Mouse (Mus musculus): ENCODE results near the gene Hltf.
"Not testable (repeated sequence)": the region's sequence is repeated elsewhere in the genome, so short reads cannot be mapped to it uniquely, and the experiment has no call there.

Gene Hltf

DNA sequence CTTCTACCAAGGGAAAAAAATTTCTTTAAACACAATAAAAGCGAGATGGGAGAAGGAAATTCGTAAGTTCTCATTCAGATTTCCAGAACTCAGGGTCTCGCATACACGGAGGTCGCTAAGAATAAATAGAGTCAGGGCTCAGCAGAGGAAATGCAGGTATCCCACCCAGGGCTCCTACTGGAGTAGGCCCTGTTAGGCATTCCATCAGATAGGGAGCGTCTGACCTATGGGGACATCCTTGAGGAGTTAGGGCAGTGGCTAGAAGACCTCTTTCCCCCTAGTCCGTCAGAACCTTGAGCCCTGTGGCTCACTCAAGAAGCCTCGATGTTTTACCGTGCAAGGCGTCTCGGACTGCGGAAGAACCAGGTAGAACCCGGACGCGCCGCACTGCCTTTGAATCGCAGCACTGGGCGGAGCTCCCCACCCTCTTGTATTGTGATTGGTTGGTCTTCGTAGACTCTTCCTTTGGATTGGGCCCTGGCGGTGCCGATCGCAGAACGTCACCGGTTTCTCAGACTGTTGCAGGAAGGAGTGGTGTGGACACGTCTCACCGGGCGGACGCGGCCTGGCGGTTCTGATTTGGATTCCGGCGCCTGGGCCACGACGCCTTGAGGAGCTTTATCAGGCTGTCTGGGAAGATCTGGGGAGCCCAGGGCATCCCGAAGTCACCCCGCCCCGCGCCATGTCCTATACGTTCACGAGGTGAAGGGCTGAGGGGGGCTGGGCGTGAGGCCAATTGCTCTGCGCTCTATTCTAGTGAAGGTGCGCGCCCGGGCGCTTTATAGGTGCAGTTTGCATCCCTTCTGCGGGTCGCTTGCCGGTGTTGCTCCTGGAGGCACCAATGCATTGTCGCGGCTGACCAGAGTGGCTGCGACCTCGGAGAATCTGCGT, at the start of gene Hltf:
Gene Hltf, plus strand, starts transcription at position 506 of the 891 bp plus-strand sequence.
- peak; percentile 93 for DNase-seq (ENCODE audit: low spot score)

DNA sequence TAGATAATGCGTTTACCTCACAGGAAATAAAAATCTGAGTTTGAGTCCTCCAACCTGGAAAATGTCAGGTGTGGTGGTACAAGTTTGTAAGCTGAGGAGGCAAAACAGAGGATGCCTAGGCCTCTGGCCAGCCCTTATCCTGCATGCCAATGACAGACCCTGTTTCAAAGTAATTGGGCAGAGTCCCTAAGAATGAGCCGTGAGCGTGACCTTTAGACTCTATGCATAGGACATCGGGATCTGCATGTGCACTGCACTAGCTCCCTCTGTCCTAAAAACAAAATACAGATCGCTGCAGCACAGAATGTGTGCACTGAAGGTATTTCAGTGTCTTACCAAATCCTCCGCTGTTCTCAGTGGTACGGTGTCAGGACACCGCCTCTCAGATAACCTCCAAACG, 47.1 kb upstream of the Hltf start:
- DNase-seq (ENCODE audit: low spot score), result no peak

DNA sequence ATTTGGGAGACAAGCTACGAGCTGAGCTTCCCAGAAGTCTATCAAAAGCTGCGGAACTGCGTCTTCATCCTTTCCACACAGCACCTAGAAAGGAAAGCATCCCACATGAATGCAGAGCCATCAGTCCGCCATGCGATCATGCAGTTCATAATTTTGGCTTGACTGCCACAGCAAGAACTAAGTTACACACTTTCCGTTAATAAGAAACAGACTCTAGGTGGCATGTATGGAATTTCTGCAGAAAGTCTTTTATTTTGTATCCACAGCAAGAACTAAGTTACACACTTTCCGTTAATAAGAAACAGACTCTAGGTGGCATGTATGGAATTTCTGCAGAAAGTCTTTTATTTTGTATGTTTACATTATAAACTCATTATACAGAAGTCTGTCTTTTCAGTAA, 46.7 kb upstream of the Hltf start:
- DNase-seq (ENCODE audit: low spot score), result not testable (repeated sequence)

DNA sequence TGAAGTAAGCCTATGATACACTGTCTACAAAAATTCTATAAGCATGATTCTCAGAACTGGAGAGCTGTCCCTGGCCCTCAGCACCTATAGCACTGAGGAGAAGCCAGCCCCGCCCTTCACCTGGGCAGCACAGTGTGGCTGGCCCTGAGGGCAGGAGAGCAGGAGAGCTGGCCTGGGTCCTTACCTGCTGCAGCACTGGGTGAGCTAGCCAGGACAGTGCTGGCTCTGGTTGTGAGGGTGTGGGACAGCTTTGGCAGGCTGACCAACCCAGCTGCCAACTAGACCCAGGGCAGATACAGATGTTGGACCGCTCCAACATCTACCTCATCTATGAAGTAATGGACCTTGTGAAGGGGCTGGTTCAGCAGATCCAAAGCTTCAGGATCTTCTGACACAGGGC, 43.2 kb upstream of the Hltf start:
- DNase-seq (ENCODE audit: low spot score), result no peak

DNA sequence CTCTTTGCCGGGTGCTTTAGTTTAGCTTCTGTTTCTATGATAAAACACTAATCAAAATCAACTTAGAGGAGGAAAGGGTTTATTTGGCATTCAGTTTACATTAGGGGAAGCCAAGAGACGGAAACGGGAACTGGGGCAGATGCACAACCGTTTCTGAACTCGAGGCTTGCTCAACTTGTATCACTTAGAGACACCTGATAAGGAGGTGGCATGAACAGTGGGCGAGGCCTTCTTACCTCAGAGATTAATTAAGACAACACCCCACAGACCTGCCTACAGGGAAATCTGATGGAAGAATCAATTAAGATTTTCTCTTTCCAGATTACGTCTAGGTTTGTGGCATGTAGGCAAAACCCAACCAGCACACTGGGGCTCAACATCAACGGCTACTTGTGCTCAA, 39.5 kb upstream of the Hltf start:
- no peak for DNase-seq (ENCODE audit: low spot score)

DNA sequence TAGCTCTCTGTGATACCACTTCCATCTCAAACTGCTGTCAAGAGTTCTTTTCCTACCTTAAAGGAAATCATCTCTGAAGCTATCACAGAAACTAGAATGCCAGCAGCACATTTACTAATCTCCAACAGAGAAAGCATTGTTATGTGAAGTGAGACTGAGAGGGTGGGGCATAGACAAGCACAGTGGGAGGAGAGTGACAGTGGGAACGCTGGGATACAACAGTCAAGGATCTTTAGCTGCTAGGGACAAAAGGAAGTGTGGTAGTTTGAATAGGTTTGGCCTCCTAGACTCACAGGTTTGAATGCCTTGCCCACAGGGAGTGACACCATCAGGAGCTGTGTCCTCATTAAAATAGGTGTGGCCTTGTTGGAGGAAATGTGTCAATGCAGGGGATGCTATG, 33.8 kb upstream of the Hltf start:
- no peak for DNase-seq (ENCODE audit: low spot score)

DNA sequence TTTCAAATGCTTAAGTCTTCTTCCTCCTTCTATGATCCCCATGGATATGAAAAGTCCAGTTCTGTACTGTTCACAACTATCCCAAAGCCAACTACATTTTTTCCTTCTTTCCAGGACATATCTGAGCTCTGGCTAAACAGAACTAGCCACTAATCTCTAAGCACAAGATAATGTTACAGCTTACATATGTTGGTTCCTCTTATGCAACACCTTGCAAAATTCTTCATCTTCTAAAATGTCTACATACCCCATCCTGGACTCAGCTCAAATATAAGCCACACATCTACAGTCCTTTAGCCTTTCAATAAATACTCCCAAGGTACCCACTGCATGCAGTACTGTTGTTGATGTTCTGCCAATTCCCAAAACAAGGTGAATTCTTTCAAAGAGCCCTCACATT, 31.1 kb upstream of the Hltf start:
- DNase-seq (ENCODE audit: low spot score), result no peak

DNA sequence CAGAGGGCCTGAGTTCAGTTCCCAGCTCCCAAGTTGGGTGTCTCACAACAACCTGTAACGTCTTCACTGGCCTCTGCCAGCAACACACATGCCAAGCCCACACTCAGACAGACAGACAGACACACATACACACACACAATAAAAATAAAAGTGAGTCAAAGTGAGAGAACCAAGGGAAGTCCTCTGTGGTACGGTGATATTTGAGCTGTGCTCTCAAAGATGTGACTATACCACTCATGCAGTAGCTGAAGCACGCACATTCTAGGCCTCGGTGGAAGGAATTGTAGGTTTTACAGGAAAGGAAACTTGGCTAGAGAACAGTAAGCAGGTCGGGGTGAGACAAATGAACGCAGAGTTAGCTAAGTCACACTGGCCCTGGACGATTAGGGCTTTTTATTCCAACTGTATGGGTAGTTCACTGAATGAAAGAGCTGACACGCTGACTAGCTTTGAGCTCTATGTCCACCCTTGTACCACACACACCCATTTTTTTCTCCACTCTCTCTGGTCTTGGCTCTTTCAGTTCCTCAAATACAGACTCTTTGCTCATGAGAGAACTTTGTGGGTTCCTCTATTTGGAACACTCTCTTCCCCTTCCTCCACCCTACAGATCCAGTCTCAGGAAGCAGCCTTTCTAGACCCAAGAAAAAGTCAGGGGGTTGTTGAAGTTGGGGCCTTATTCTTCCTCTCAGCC, 30.5 kb upstream of the Hltf start:
- DNase-seq (ENCODE audit: low spot score), result no peak

DNA sequence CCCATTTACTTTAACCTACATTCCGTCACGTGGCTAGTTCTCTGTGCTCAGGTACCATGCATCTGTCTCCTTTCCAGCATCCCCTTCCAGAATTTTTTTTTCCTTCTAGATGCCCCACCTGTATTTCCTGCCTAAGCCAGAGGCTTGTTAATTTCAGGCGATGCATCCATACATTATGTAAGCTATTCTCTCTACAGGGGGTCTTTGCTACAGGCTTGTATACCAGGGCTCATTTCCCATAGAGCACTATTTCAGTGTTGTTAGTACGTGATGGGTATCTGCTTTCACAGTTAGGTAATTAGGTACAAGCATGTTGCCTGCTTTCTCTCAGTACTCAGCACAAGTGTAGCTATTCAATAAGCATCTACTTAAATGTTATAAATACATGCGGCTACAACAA, 29.8 kb upstream of the Hltf start:
- no peak for DNase-seq (ENCODE audit: low spot score)

DNA sequence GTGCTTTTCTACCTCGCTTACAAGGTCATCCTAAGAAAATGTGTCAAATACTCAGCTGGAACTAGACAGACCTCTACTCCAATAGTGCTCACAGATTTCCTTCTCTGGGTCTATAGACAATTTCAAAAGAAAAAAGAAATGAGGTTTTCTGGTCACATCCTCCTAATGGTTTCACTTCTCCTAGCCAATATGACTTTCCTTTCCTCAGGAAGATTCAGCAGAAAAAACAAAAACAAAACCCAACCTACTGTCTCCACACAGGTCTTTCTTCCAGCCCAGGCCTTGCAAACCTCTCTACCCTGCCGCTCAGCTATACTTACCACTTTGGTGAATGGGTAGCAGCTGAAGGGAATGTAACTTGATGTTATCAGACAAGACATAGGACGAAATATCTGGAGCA, 29.0 kb upstream of the Hltf start:
- DNase-seq (ENCODE audit: low spot score), result no peak

DNA sequence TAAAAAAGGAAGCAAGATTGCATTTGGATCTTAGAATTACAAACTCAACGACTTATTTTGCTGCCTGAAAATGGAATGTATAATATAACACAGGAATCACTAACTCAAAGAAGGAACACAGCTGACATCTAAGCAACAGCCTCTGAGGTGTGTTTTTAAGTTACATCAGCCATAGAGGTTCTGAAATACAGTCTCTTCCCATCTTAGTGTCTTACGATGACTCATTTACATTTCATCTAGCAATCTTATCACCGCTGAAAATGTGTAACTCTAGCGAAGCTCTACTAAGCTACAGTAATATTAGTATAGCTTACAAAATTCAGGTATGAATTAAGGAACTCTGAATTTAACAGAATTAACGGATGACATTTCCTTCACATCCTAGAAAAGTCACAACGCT, 26.8 kb upstream of the Hltf start:
- no peak for DNase-seq (ENCODE audit: low spot score)

DNA sequence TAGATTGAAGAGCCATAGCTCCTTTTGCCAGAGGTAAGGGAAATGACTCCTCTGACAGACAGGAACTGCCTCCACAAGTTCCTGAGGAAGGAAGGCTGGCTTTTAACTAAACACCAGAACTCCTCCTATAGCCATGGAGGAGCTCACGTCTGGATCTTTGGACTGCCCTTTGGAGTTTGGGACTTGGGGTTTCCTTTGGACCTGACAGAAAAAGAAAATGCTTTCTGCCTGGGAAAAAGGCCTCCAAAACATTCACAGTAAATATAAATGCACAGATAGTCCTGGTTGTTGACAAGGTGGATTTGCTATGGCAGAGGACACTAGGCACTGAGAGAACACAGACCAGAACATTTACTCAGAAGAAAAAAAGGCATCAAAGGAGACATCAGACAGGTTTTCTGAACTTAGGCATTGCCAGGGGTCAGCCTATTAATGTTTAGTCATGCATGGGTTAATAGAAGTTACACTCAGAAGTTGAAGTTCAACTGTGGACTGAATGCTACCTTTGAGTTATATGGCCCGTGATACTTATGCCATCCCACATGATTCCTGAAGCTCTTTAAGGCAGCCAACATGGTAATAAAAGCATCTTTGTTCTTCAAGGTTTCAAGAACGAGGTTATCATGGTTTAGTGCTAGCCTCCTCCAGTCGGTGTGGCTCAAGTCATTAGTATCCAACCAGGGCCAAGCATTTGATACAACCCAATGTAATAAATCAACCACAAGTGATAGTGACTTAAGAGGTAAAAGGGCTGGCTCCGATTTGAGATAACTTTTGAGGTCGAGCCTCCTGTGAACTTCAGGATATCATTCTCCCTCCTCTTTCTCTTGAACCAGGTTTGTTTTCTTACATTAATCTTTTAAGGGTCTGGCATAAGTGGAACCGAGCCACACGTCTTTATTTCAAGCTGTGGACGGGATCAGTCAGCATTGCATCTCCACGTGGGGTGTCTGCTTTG, 23.6 kb upstream of the Hltf start:
- peak; percentile 7 for DNase-seq (ENCODE audit: low spot score)

DNA sequence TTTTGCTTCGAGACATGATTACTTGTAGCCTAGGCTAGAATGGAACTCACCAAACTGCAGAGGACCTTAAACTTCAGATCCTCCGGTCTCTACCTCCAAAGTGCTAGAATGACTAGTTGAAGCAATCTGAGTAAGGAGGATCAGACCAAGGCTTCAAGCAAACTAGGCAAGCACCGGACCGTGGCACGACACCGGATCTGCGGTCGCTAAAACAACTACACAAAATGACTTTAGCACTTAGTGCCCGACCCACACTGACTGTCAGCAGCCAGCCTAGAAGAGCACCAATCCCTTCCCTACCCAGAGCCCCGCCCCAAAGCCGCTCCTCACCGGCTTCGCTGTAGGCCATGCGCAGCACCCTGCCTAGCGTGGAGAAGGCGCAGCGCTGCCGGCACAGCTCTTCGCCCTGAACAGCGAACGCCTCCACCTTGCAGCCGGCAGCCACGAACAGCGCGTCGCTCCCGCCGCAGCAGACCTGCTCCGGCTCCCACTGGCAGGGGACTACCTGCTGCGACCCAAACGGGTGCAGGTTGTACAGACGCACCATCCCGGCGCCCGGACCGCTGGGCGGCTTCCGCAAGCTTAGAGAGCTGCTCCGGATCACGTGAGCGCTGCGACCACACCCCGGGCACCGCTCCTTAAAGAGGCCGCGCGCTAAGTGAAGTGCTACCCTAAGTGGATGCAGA, 22.7 kb upstream of the Hltf start, which contains the start of gene Hps3:
Gene Hps3, minus strand, starts transcription at position 597 of the 686 bp plus-strand sequence.
- DNase-seq (ENCODE audit: low spot score), result peak; percentile 80

DNA sequence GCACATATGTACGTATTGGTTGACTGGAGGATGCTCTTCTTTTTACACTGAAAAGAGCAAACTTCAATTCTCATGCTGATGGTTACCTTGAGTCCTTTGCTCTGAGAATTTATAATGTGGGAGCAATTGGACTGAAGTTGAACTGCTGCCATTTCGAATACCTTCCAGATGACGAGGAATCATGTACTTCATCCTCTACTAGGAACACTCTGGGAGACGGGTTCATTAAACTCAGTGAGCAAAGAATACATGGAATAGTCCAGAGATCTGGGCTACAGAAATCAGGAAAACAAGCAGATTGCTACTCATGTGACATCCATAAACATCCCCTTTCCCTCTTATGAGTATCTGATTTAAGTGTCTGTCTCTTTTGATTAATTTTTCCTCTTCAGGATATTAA, 21.5 kb upstream of the Hltf start:
- no peak for DNase-seq (ENCODE audit: low spot score)

DNA sequence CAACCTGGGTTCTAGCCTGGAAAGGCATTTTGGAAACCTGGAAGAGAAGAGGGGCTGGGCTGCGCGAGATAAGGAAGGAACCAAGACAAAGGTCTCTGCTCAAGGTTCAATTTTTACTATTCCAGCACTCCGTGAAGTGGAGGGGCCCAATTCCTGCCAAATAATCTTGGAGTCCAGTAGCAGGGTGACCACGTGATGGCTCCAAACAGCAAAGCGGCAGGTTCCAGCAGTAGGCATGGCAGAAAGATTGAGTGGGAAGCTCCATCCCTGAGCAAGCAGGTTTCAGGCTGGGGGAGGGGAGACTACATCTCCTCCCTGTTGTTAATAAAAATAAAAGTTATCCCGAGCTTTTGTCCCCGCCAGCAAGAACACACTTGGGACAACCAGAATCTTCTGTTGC, 16.1 kb upstream of the Hltf start:
- not testable (repeated sequence) for DNase-seq (ENCODE audit: low spot score)

DNA sequence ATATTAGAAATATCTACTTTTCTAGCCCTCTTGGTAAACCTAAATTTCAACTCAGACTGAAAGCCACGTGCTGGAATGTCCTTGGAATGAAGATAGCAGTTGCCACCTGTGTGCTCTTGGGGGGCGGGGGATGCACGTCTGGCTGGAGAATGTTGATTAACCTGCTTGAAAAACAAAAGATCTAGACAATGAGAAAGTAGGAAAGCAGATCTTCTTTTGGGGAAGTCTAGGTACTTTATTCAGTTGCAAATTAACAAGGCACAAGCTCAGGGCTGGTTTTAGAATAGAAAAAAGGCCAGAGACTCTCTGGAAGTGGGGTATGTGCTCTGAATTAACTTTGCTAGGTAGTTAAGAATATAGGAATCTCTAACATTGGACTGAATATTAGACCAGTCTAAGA, 12.9 kb upstream of the Hltf start:
- DNase-seq (ENCODE audit: low spot score), result not testable (repeated sequence)

DNA sequence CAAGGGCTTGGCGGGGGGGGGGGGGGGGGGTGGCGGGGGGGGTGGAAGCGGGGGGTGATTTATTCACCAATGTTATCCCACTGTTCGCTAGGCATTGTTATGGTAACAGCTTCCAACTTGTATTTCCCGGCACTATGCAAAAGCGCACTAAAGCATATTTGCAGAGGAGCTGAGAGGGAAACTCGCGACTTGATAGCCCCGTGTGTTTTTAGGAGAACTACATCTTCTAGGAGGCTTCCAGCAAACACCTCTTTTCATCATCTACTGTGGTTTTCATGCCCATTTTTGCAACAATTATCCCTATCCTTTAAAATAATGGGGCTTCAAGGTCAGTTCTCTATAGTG, 558 bp downstream of the Hltf start:
- no peak for DNase-seq (ENCODE audit: low spot score)

DNA sequence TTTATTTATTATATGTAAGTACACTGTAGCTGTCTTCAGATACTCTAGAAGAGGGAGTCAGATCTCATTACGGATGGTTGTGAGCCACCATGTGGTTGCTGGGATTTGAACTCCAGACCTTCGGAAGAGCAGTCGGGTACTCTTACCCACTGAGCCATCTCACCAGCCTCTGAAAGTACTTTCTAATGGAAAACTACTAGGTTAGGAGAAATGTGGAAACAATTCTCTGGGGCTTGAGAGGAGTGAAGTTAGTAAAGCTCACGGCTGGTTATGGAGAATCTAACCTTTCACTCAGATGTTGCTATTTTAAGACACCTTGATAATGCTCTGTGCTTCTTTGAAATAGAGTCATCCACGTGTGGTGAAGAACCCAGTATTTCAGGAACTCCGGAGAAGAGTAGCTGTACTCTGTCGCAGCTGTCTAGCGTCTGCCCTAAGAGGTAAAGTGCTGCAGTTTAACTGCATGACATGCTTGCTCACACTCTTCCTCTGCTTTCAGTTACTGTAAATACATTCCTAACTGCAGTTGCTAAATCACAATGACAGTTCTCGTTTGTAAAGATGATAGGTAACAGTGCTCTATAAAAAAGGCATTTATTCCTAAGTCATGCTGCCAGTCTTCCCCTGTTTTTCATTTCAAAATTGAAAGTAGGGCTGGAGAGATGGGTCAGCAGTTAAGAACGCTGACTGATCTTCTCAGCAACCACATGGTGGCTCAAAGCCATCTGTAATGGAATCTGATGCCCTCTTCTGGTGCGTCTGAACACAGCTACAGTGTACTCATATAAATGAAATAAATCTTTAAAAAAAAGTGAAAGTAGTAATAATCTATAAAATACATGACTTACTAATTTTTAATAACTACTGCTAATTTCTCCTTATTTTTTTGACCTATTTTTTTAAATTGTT, 18.8 kb downstream of the Hltf start:
- DNase-seq (ENCODE audit: low spot score), result no peak

DNA sequence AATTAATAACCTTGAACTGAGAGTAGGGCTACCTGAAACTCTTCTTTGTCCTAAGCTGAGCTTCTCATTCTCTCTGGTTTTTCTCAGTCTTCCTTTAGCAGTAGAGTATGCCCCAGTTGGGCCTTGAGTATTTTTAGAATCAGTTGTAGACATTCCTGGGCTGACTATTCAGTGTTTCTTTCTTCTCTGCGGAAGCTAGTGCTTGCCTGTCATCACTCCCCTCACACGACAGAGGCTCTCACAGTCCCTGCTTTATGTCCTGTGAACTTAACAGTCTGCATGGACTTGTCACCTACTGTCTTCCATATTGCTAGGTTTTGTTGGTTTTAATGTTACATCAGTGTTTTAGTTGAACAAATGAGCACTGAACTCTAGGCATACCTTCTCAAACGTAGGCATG, 24.6 kb downstream of the Hltf start:
- DNase-seq (ENCODE audit: low spot score), result no peak

DNA sequence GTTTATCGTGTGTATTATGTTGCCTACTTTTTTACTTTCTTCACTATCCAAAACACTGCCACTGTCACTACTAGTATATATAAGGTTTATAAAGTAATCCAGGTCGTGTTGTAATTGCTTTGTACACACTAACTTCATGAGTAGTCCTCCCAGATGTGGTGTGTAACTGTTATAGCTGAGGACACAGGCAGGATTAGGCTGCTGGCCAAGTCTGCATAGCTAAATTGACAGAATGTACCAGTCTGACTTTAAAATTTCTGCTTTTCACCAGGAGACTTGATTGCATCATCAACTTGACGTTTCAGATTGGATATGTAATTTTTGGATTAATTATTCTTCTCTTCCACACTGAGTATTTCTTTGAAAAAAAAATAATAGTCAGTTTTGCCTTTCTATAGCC, 46.2 kb downstream of the Hltf start:
- DNase-seq (ENCODE audit: low spot score), result no peak

DNA sequence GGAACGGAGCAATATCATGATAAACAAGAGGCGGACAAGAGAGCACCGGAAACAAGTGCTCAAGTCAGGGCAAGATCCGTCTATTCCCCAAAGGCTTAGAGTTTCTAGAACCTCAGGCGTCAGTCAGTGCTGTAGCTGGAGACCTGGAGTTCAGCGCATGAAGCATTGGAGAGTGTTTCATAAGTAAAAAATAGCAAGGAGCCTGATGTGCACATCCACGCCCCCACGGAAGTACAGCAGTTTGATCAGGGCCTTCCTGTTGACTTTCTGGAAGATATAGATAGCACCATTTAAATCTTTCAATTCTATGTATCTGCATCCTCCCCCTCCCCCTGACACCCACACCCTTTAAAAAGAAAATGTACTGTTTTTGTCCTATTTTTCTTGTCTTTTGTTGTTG, 46.7 kb downstream of the Hltf start:
- DNase-seq (ENCODE audit: low spot score), result no peak
